Mouse (Mus musculus) frontal cortex, postnatal 25 days (tissue): ENCODE data around the gene Zswim7.
A peak's percentile ranks its signal among the peaks of the same experiment; 100 is the strongest.
"Not testable (repeated sequence)": the region's sequence is repeated elsewhere in the genome, so short reads cannot be mapped to it uniquely, and the experiment has no call there.

Experiments
- DNase-seq, 2 experiments: peaks; one replicate each; pipeline ENCODE4 v3.0.0; 2022; ENCODE audit warnings: low spot score in 2 of 2

The Zswim7 gene

GRCm38 (mm10) chr11:62280675-62281600 lies at the start of gene Zswim7, which contains the start of gene Ttc19:
Gene Zswim7 (minus strand): TSS chr11:62281375.
Gene Ttc19 (plus strand): TSS chr11:62281473.
- DNase-seq, result peak; percentile 88 to 92

GRCm38 (mm10) chr11:62323659-62324058 lies 42.5 kb upstream of the Zswim7 start:
- DNase-seq, result no peak

- no peak for DNase-seq
Measured at GRCm38 (mm10) chr11:62320097-62320496, 38.9 kb upstream of the Zswim7 start.

- peak; percentile 17 to 51 for DNase-seq
Measured at GRCm38 (mm10) chr11:62317746-62318145, 36.6 kb upstream of the Zswim7 start.

GRCm38 (mm10) chr11:62314984-62315383 lies 33.8 kb upstream of the Zswim7 start:
- no peak for DNase-seq

- DNase-seq, result no peak
Measured at GRCm38 (mm10) chr11:62309296-62309695, 28.1 kb upstream of the Zswim7 start.

GRCm38 (mm10) chr11:62305866-62306265 lies 24.7 kb upstream of the Zswim7 start:
- DNase-seq, result no peak

- no peak for DNase-seq
Measured at GRCm38 (mm10) chr11:62298883-62299282, 17.7 kb upstream of the Zswim7 start.

- no peak for DNase-seq
Measured at GRCm38 (mm10) chr11:62294121-62294520, 12.9 kb upstream of the Zswim7 start.

GRCm38 (mm10) chr11:62287700-62288099 lies 6.5 kb upstream of the Zswim7 start:
- no peak for DNase-seq

GRCm38 (mm10) chr11:62285020-62285419 lies 3.8 kb upstream of the Zswim7 start:
- DNase-seq, result no peak

- DNase-seq, result not testable (repeated sequence)
Measured at GRCm38 (mm10) chr11:62284020-62284419, 2.8 kb upstream of the Zswim7 start.

GRCm38 (mm10) chr11:62281601-62281997 lies 424 bp upstream of the Zswim7 start:
- no peak for DNase-seq

- DNase-seq, result peak; percentile 33 to 53
Measured at GRCm38 (mm10) chr11:62278027-62278426, 3.1 kb downstream of the Zswim7 start.

GRCm38 (mm10) chr11:62277086-62277485 lies 4.1 kb downstream of the Zswim7 start:
- no peak for DNase-seq

- DNase-seq, result no peak
Measured at GRCm38 (mm10) chr11:62270851-62271250, 10.3 kb downstream of the Zswim7 start.

GRCm38 (mm10) chr11:62269097-62269496 lies 12.1 kb downstream of the Zswim7 start:
- no peak for DNase-seq

- DNase-seq, result no peak
Measured at GRCm38 (mm10) chr11:62268381-62268780, 12.8 kb downstream of the Zswim7 start.

GRCm38 (mm10) chr11:62266466-62267214 lies 14.5 kb downstream of the Zswim7 start:
- DNase-seq, result no peak

GRCm38 (mm10) chr11:62265642-62266041 lies 15.5 kb downstream of the Zswim7 start:
- no peak for DNase-seq

- DNase-seq, result no peak
Measured at GRCm38 (mm10) chr11:62264018-62264417, 17.2 kb downstream of the Zswim7 start.

GRCm38 (mm10) chr11:62263599-62263998 lies 17.6 kb downstream of the Zswim7 start:
- no peak for DNase-seq

- no peak for DNase-seq
Measured at GRCm38 (mm10) chr11:62259214-62259613, 22.0 kb downstream of the Zswim7 start.
